Mouse (Mus musculus) hematopoietic stem cell, adult 5-6 weeks (primary cell): ENCODE data around the gene Hnrnpu. TPM values are rescaled to one million over a fixed set of nuclear protein-coding genes. Genes with fewer than 3 reads are reported as not detected.

Source experiments
- ATAC-seq, 2 experiments: fragments of 125-278 bp in 1 of 2; replicated peaks in 1 of 2; 2 replicates each; pipeline ENCODE4 v1.8.0; 2016 to 2017; ENCODE audit warnings: inconsistent platforms in 2 of 2, mild to moderate bottlenecking in 2 of 2, moderate number of reproducible peaks in 2 of 2, low read depth in 1 of 2, moderate TSS enrichment in 1 of 2; ENCODE audit not compliant: low FRiP score in 2 of 2, poor library complexity in 2 of 2, severe bottlenecking in 2 of 2, insufficient read depth in 1 of 2, low TSS enrichment in 1 of 2
- total RNA-seq: library from RNA; stranded (forward); fragments of 172-1452, 232-1000 nt; gene quantifications from 2 replicates; pipeline ENCODE4 v1.2.3, GENCODE M21; 2017

Gene Hnrnpu
- total RNA-seq, 1 experiment from 2014 or later, result 606 TPM

- ATAC-seq, result peak; percentile 68 to 73
Observed at GRCm38 (mm10) chr1:178276054-178276911, 61.3 kb downstream of the Hnrnpu start.

GRCm38 (mm10) chr1:178275738-178276053 lies 61.9 kb downstream of the Hnrnpu start:
- no peak; a peak in 1 of 4 replicates for ATAC-seq

DNA sequence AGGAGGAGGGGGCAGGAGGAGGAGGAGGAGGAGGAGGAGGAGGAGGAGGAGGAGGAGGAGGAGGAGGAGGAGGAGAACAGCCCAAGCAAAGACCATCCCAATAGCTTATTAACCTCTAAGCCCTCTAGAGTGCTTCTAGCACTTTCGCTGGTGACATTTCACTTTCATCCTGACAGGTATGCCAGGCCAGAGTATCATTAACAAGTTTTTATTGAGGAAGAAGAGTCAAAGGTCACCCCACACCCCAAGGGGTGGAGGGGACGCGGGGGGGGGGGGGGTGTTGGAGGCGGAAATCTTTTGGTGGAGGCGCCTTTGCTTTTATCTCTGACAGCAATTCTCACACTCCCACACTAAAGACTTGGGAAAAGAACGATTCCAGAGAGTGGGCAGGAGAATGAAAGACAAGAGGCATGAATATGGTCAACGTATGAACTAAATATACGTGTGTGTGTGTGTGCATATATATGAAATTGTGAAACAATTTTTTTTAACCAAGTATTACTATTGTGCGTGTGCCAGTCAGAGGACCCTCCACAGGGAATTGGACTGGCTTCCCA lies 62.3 kb downstream of the Hnrnpu start:
- no peak for ATAC-seq

Other genes starting within 250 kb of the Hnrnpu start
- gene Desi2, start 150.4 kb downstream of the Hnrnpu start, total RNA-seq, result 14.4 and 22.0 TPM in 2 replicates
- gene Cox20, start 18.7 kb downstream of the Hnrnpu start, total RNA-seq, result 153 and 199 TPM in 2 replicates
- 5.2 and 5.8 TPM in 2 replicates for gene Efcab2, start 68.3 kb upstream of the Hnrnpu start, total RNA-seq
- gene Kif26b, start 191.3 kb upstream of the Hnrnpu start, total RNA-seq, result 0.25 and 0.50 TPM in 2 replicates